Mouse (Mus musculus) myocyte (in vitro differentiated cells): ENCODE results near the gene Ak1. TPM values are rescaled to one million over a fixed set of nuclear protein-coding genes. Genes with fewer than 3 reads are reported as not detected.

Experiments
- H3K27me3 ChIP-seq: one replicate; pipeline ENCODE4 v1.6.1; 2011; ENCODE audit not compliant: control insufficient read depth, insufficient read depth, insufficient read length
- H3K36me3 ChIP-seq: one replicate; pipeline ENCODE4 v1.6.1; 2011; ENCODE audit not compliant: control insufficient read depth, insufficient read depth
- H3K4me2 ChIP-seq: one replicate; pipeline ENCODE4 v1.6.1; 2011; ENCODE audit warnings: low read depth, control low read depth
- H3K4me3 ChIP-seq: one replicate; pipeline ENCODE4 v1.5.1; 2011; ENCODE audit warnings: mild to moderate bottlenecking, control low read depth, moderate library complexity
- H3K79me2 ChIP-seq: one replicate; pipeline ENCODE4 v1.6.1; 2011; ENCODE audit not compliant: control insufficient read depth, insufficient read depth
- H3ac ChIP-seq: one replicate; pipeline ENCODE4 v1.6.1; 2011; ENCODE audit not compliant: control insufficient read depth, insufficient read length
- CEBPB ChIP-seq: IDR thresholded peaks from 2 replicates; pipeline ENCODE4 v1.6.1; 2011; ENCODE audit warnings: mild to moderate bottlenecking, moderate library complexity; ENCODE audit not compliant: poor library complexity, insufficient read depth, severe bottlenecking
- E2F4 ChIP-seq: IDR thresholded peaks from one replicate; pipeline ENCODE4 v1.6.1; 2011; ENCODE audit warnings: mild to moderate bottlenecking, control low read depth, moderate library complexity; ENCODE audit not compliant: insufficient read depth
- MAX ChIP-seq: IDR thresholded peaks from one replicate; pipeline ENCODE4 v1.6.1; 2011; ENCODE audit warnings: low read depth, mild to moderate bottlenecking, control low read depth
- MYOD1 ChIP-seq, 3 experiments: IDR thresholded peaks; one replicate each; pipeline ENCODE4 v1.6.1; 2011; ENCODE audit warnings: control low read depth in 2 of 3, low read depth in 2 of 3, mild to moderate bottlenecking in 2 of 3, moderate library complexity in 1 of 3; ENCODE audit not compliant: insufficient read length in 2 of 3, control insufficient read depth in 1 of 3
- MYOG ChIP-seq, 3 experiments: IDR thresholded peaks; one replicate each; pipeline ENCODE4 v1.6.1; 2011; ENCODE audit warnings: control low read depth in 2 of 3, low read depth in 2 of 3, mild to moderate bottlenecking in 2 of 3; ENCODE audit not compliant: insufficient read length in 2 of 3, control insufficient read depth in 1 of 3, insufficient read depth in 1 of 3
- POLR2A ChIP-seq: IDR thresholded peaks from one replicate; pipeline ENCODE4 v1.6.1; 2011; ENCODE audit warnings: low read depth, mild to moderate bottlenecking, control low read depth, moderate library complexity; ENCODE audit not compliant: insufficient read length
- POLR2AphosphoS2 ChIP-seq: IDR thresholded peaks from one replicate; pipeline ENCODE4 v1.6.1; 2011; ENCODE audit warnings: low read depth, control low read depth; ENCODE audit not compliant: insufficient read length
- REST ChIP-seq: IDR thresholded peaks from one replicate; pipeline ENCODE4 v1.6.1; 2011; ENCODE audit warnings: mild to moderate bottlenecking, control low read depth, moderate library complexity; ENCODE audit not compliant: insufficient read depth, insufficient read length
- SRF ChIP-seq: IDR thresholded peaks from one replicate; pipeline ENCODE4 v1.6.1; 2011; ENCODE audit warnings: low read depth; ENCODE audit not compliant: control insufficient read depth, insufficient read length
- TCF12 ChIP-seq: IDR thresholded peaks from one replicate; pipeline ENCODE4 v1.6.1; 2011; ENCODE audit warnings: mild to moderate bottlenecking, control low read depth; ENCODE audit not compliant: poor library complexity, insufficient read depth, severe bottlenecking
- TCF3 ChIP-seq: IDR thresholded peaks from one replicate; pipeline ENCODE4 v1.6.1; 2011; ENCODE audit warnings: low read depth, control low read depth; ENCODE audit not compliant: insufficient read length
- USF1 ChIP-seq: IDR thresholded peaks from one replicate; pipeline ENCODE4 v1.6.1; 2011; ENCODE audit warnings: low read depth, mild to moderate bottlenecking, control low read depth, moderate library complexity
- polyA plus RNA-seq: library from polyadenylated mRNA; unstranded; fragments of >200 nt; fragmentation: generic; extraction: Trizol; gene quantifications from one replicate; pipeline ENCODE4 v1.2.1, GENCODE M21; 2012; ENCODE audit warnings: missing spikeins

The Ak1 gene
- polyA plus RNA-seq, 1 experiment, result 265 TPM

DNA sequence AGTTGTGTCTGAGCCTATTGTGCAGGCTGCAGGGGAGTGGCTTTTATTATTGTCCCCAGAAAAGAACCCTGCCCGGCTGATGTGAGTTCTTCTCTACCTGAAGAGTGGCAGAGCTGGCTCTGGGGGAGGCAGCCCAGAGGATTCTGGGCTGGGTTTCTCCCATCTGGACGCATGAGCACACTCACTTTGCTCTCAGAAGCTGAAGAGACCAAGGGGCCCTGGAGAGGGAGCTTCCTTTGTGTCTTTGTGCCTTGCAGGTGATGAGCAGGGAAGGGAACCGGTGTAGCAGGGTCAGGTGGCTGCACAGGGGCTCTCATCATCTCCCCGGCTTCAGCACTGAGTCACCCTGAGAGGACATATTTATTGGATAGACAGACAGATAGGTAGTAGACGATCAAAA is 40.7 kb downstream of the Ak1 start:
- Histone ChIP-seq H3K36me3 (no peaks in the 10 kb centered on the region), H3K4me3 (no peak overlapping the region), H3K79me2 (no peaks in the 10 kb centered on the region), H3ac (no peak overlapping the region), H3K27me3 (no peaks in the 10 kb centered on the region), H3K4me2 (no peak overlapping the region)
- TF ChIP-seq SRF (no peak), TCF12 (no peak), TCF3 (no peak), CEBPB (no peak), MYOD1 (IDR thresholded peaks at IDR 0.05; ENCODE audit: control insufficient read depth in 1 of 3, insufficient read length in 2 of 3, low read depth in 2 of 3) (no peak), USF1 (no peak), E2F4 (no peak), POLR2A (no peak), POLR2AphosphoS2 (no peak), MAX (no peak), MYOG (IDR thresholded peaks at IDR 0.05; ENCODE audit: control insufficient read depth in 1 of 3, insufficient read depth in 1 of 3, insufficient read length in 2 of 3, low read depth in 2 of 3) (no peak), REST (no peak)

DNA sequence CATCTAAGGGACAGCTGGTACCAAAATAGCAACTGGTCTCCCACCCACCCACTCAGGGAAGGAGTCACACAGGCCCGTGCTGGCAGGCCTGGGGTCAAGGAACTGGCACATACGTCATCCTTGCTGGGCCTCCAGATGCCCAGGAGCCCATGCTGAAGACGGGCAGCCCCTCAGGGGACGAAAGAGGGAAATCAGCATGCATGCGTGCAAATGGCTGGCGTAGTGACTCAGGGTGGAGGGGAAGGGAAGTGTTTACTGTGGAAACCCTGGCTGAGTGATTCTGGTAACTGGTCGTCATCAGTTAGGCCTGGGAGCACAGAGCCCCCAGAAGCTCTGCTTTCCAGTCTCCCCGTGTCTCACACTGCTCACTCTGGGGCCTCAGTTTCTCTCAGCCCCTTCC is 43.8 kb downstream of the Ak1 start:
- no peak for TF ChIP-seq TCF12
- TF ChIP-seq CEBPB, result no peak
- no peak for TF ChIP-seq POLR2AphosphoS2
- TF ChIP-seq E2F4, result no peak
- no peak for TF ChIP-seq REST
- no peak for TF ChIP-seq POLR2A
- TF ChIP-seq MYOG (IDR thresholded peaks at IDR 0.05; ENCODE audit: control insufficient read depth in 1 of 3, insufficient read depth in 1 of 3, insufficient read length in 2 of 3, low read depth in 2 of 3), result no peak
- no peak for TF ChIP-seq MYOD1 (IDR thresholded peaks at IDR 0.05; ENCODE audit: control insufficient read depth in 1 of 3, insufficient read length in 2 of 3, low read depth in 2 of 3)
- TF ChIP-seq SRF, result no peak
- no peak for TF ChIP-seq TCF3
- TF ChIP-seq MAX, result no peak
- no peak for TF ChIP-seq USF1
- H3ac ChIP-seq, result no peak overlapping the region
- H3K79me2 ChIP-seq, result no peaks in the 10 kb centered on the region
- H3K27me3 ChIP-seq, result no peaks in the 10 kb centered on the region
- no peaks in the 10 kb centered on the region for H3K36me3 ChIP-seq
- no peak overlapping the region for H3K4me2 ChIP-seq
- no peak overlapping the region for H3K4me3 ChIP-seq

DNA sequence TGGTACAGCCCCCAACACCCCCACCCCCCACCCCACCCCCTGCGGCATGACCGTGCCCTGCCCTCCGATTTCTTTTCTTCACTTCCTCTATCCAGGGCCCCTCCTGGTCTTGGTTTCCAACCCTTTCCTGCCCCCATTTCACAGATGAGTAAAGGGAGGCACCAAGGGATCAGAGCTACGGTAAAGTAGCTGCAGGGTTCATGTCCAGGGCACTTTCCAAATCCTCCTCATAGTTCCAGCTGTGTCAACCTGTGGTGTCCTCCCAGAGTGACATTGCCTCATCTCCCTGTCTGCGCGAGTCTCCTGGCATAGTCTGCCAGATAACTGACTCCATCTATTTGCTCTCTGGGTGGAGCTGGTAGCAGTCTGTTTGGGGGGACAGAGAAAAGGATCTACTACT is 44.3 kb downstream of the Ak1 start:
- TF ChIP-seq TCF3, result no peak
- TF ChIP-seq POLR2AphosphoS2, result no peak
- TF ChIP-seq TCF12, result no peak
- no peak for TF ChIP-seq CEBPB
- no peak for TF ChIP-seq MYOG (IDR thresholded peaks at IDR 0.05; ENCODE audit: control insufficient read depth in 1 of 3, insufficient read depth in 1 of 3, insufficient read length in 2 of 3, low read depth in 2 of 3)
- TF ChIP-seq MYOD1 (IDR thresholded peaks at IDR 0.05; ENCODE audit: control insufficient read depth in 1 of 3, insufficient read length in 2 of 3, low read depth in 2 of 3), result no peak
- no peak for TF ChIP-seq SRF
- no peak for TF ChIP-seq E2F4
- no peak for TF ChIP-seq REST
- TF ChIP-seq POLR2A, result no peak
- no peak for TF ChIP-seq USF1
- no peak for TF ChIP-seq MAX

DNA sequence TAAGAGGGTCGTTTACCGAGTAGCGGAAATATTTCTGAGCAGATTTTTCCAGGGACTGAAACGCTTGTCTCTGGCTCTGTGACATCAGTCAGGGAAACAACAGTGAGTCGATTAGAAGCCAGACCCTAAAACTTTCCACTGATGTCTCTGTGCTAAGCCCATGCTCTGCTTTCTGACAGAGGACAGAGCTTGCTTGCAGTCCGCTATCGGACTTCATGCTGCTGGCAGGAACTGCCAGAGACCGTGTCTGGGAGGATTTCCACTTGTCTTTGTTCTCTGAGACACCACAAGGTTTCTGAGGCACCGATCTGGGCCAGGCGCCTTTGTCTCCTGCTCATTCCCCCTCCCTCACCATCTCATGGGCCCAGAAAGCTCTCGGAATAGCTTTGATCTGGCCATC is 46.2 kb downstream of the Ak1 start:
- H3ac ChIP-seq, result no peak overlapping the region

More for the DNA sequence above, 44.3 kb downstream of the Ak1 start:
- H3K27me3 ChIP-seq, result no peaks in the 10 kb centered on the region
- H3K4me3 ChIP-seq, result no peak overlapping the region
- no peaks in the 10 kb centered on the region for H3K36me3 ChIP-seq
- H3K79me2 ChIP-seq, result no peaks in the 10 kb centered on the region
- H3ac ChIP-seq, result no peak overlapping the region
- no peak overlapping the region for H3K4me2 ChIP-seq

DNA sequence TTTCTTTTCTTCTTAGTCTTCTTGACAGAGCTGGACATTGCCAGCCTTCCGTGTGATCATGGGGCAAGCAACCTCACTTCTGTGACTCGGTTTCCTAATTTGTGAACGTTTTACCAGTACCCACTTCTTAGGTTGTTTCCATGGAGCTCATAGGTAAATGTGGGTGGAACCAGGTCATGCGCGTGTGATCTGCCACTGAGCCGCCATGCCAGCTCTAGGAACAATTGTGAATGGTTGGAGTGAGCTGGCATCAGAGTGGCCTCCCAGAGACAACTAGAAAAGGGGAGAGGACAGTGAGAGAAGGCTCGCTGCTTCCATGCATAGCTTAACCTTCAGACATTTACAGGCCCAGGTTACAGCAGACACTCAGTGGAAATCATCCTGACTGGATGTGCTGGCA is 46.6 kb downstream of the Ak1 start:
- TF ChIP-seq E2F4 (no peak), USF1 (no peak), TCF12 (no peak), REST (no peak), POLR2A (no peak), MYOG (IDR thresholded peaks at IDR 0.05; ENCODE audit: control insufficient read depth in 1 of 3, insufficient read depth in 1 of 3, insufficient read length in 2 of 3, low read depth in 2 of 3) (no peak), CEBPB (no peak), MAX (no peak), SRF (no peak), POLR2AphosphoS2 (no peak), MYOD1 (IDR thresholded peaks at IDR 0.05; ENCODE audit: control insufficient read depth in 1 of 3, insufficient read length in 2 of 3, low read depth in 2 of 3) (no peak), TCF3 (no peak)
- Histone ChIP-seq H3K27me3 (no peaks in the 10 kb centered on the region), H3K36me3 (no peaks in the 10 kb centered on the region), H3K4me3 (no peak overlapping the region), H3K79me2 (no peaks in the 10 kb centered on the region), H3K4me2 (no peak overlapping the region), H3ac (no peak overlapping the region)

More for the DNA sequence above, 46.2 kb downstream of the Ak1 start:
- TF ChIP-seq MAX (no peak), SRF (no peak), REST (no peak), CEBPB (no peak), POLR2A (no peak), MYOG (IDR thresholded peaks at IDR 0.05; ENCODE audit: control insufficient read depth in 1 of 3, insufficient read depth in 1 of 3, insufficient read length in 2 of 3, low read depth in 2 of 3) (no peak), TCF3 (no peak), USF1 (no peak), POLR2AphosphoS2 (no peak), TCF12 (no peak), MYOD1 (IDR thresholded peaks at IDR 0.05; ENCODE audit: control insufficient read depth in 1 of 3, insufficient read length in 2 of 3, low read depth in 2 of 3) (no peak), E2F4 (no peak)
- Histone ChIP-seq H3K27me3 (no peaks in the 10 kb centered on the region), H3K79me2 (no peaks in the 10 kb centered on the region), H3K36me3 (no peaks in the 10 kb centered on the region), H3K4me3 (no peak overlapping the region), H3K4me2 (no peak overlapping the region)
